Mouse (Mus musculus): ENCODE data around the gene Map3k20.
A peak's percentile ranks its signal among the peaks of the same experiment; 100 is the strongest.

The Map3k20 gene

DNA sequence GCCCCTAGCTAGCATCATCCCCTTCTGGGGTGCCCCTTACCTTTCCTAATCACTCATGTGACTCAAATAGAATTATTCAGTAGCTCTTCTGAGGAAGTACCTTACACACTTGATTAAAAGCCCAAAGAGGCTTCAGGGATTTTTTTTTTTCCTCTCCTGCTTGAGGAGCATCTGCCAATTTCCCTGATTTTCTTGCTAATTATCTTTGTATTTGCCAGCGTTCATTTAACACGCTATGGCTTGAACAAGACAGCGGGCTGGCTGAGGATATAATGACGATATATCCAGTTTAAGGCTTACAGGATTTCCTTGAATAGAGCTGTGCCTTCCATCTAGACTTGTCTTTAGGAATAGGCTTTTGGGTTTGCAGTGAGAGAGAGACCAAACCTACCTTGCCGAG, 91.5 kb downstream of the Map3k20 start:
- no peak for DNase-seq (ENCODE audit: low read depth, low spot score)

DNA sequence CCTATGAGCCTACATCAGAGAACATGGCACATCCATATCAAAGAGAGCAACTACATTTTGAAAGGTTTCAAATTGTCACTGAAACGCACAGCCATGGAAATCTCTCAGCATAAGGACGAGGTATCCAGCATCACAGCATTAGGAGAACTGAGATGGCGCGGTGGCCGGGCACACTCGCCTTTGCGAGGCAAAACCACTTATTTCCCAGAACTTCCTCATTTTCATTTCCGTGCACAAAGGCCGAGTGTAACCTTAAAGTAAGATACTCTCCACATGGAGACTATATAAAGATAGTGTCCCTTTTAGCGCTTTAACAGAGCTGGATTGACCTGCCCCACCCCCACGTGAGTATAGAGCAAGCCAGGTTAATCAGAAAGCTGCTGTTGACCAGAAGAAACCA, 94.0 kb downstream of the Map3k20 start:
- DNase-seq (ENCODE audit: low read depth, low spot score) = no peak

DNA sequence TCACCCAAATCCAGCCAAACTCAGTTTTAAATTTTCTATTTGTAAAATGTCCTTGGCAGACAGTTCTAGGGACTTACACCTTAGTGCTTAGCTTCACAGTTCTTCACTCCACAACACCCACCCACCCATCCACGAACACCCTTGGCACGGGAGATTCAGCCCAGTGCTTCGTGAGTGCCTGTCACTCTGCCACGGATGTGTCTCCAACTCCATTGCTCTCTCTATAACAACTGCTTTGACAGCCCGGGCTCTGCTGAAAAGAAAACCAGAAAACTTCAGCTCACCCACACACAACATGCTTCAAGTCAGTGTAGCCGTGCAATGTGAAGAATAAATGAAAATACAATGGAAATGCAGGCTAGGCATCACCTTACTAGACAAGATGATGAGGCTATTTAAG, 97.2 kb downstream of the Map3k20 start:
- DNase-seq (ENCODE audit: low read depth, low spot score) = no peak

DNA sequence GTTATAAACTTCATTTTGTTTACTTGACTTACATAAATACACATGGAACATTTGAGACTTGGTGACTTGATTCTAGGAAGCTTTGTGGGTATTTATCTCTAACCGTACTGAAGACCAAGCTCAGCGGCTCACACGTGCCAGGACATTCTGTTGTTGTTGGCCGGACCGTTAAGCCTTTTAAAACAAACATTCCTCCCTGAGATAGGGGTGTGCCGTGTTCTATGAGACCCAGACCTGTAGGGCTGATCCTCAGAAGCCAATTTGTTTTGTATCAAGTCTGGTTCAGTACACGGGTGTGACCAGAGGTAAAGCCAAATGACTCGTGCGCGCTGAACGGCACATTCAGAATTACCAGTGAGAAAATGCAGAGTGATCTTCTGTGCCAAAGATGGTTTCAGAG, 97.9 kb downstream of the Map3k20 start:
- DNase-seq (ENCODE audit: low read depth, low spot score) = no peak

DNA sequence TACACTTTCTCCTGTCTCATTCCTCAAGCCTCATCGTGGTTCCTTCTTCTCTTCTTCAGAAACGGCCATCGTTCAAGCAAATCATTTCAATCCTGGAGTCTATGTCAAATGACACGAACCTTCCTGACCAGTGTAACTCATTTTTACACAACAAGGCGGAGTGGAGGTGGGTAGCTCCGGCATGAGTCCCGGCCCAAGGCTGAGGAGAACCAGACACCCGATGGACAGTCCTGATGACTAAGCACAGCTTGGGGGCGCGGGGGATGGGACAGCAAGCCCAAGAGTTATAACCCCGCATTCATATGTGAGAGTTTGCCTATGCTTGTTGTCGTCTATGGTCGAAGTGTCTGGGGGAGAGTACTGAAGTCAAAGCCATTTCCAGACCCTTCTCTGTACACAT, 104.0 kb downstream of the Map3k20 start:
- DNase-seq (ENCODE audit: low read depth, low spot score) = no peak

DNA sequence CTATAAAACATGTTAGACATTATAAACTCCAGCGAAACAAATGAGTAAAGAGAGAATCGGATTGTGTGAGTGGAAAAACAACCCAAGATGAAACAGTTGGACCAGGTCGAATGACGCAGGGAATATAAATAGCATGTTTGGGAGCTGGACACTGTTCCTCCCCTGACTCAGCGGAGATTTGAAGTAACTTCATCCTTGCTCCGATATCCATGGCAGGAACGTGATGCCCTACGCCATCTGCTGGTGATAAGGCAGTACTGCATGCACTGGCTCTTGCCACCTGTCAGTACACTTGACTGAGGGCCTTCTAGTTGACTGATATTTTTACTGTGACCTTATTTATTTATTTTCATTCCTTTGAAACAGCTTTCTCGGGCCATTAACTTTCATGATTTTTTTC, 104.5 kb downstream of the Map3k20 start:
- DNase-seq (ENCODE audit: low read depth, low spot score) = peak; percentile 67

DNA sequence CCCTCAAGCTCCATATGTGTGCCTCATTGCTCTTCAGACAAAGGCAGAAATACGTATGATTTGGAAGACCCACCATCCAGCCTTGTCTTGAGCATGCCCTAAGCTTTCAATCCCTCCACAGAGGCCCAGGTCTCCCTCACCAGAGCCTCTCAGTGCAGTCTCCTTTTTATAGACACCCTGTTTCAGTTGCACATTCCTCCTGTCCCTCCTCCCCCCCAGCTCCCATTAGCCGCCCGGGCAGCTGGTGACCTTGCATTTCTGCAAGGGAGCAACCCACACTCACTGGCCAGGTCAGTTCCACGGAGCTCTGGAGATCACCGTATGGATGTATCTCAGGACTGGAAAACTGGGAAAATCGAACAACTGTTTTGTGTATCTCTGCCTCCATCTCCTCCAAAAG, 105.0 kb downstream of the Map3k20 start:
- DNase-seq (ENCODE audit: low read depth, low spot score) = no peak

DNA sequence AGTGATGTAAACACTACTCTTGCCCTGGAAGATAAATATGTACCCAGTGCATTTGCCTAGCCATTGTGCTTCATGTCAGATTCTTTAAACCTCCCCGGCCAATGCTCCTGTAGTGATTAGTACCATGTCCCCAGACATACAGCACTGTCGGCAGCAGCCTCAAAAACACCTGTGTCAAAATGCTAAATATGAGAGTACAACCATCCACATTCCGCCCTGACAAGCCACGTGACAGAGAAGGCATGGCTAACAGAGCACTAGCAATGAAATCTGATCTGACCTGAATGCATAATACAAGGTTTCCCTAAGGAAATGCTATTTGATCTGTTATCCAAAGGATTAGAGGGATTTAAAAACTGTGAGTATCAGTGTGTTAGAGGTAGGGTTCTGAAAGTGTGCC, 105.6 kb downstream of the Map3k20 start:
- DNase-seq (ENCODE audit: low read depth, low spot score) = no peak

DNA sequence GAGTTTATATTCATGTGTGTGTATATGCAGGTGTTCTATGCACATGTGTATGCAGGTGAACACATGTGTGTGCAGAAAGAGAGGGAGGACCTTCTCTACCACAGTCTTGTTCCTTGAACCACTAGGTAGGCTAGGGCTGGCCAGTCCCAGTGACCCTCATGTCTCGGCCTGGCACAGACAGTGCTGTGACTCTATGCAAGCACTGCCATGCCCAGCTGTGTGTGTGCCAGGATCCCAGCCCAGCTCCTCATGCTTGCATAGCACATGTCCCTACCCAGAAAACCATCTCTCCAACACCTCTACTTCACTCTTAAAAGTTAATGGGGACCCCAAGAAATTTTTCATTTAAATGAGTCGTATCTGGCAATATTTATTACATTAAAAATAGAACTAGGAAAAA, 106.3 kb downstream of the Map3k20 start:
- no peak for DNase-seq (ENCODE audit: low read depth, low spot score)

DNA sequence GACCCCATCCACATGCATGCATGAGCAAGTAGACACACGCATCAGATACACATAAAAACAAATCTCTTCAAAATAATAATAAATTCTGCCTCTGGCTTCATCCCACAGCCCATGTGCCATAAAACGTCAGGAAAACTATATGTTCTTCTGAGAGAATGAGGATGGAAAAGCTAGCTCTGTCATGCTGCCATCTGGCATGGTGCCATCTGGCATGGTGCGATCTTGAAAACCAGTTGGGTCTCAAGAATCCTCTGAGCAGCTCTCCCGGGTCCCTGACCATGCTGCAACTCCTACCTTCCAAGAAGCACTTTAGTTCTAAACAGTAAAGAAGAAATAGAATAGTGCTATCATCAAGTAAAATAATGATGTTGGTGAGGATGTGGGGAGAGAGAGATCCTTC, 106.9 kb downstream of the Map3k20 start:
- no peak for DNase-seq (ENCODE audit: low read depth, low spot score)

DNA sequence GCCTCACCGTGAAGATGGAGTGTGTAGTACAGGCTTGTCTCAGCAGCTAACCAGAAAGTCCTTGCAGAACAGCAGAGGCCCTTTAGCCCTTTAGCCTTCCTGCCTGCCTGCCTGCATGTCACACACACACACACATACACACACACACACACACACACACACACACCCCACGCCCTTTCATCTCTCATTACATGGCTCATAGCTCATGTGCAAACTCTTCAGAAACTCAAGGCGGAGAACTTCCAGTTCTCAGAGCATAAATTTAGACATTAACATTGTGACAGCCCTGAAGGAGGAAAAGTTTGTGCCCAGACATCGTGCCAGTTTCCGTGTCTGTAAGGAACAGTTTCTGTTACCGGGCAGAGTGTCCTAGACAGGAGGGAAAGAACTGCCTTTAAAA, 111.5 kb downstream of the Map3k20 start:
- no peak for DNase-seq (ENCODE audit: low read depth, low spot score)

DNA sequence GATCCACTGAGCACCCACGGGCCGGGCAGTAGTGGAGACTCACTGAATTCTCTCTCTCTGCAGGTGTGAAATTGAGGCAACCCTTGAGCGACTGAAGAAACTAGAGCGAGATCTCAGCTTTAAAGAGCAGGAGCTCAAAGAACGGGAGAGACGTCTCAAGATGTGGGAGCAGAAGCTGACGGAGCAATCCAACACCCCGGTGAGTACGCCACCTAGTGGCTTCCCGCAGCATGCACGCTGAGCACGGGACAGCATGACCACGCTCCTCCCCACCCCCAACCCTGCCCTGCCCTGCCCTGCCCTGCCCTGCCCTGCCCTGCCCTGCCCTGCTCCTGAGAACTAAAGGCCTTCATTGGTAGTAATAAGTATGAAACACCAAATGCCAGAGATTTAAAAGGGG, 112.8 kb downstream of the Map3k20 start:
- DNase-seq (ENCODE audit: low read depth, low spot score) = peak; percentile 45

DNA sequence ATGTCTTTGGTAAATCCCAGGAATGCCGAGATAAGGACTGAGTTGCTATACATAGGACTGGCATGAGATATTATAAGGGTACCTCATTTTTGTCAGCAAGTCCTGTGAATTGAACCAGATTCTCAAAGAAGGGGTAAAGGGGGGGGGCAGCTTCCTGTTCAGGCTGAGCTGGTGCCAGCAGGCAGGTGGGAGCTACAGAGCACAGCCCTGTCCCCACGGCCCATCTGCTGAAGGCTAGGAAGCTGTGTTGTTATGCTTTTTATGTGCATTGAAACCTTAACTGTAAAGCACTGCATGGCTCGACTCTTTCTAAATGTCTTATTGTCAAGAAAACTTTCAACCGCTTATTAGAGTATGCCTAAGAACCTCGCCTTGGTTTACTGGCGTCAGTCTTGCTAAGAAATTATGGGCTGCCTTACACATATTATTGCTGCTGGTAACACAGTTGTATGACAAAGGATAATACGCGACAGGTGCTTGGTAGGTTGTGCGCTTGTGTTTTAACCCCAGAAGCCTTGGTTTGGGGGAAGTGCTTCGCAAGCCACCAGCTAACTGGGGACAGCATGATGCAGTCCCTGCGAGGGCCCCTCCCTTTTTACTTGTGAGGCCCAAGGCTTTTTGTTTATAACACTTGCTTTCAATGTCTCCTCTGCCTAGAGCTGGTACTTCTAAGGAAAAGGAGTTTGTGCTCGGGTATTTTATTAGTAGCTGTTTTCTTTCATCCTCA, 114.2 kb downstream of the Map3k20 start:
- DNase-seq (ENCODE audit: low read depth, low spot score) = no peak

DNA sequence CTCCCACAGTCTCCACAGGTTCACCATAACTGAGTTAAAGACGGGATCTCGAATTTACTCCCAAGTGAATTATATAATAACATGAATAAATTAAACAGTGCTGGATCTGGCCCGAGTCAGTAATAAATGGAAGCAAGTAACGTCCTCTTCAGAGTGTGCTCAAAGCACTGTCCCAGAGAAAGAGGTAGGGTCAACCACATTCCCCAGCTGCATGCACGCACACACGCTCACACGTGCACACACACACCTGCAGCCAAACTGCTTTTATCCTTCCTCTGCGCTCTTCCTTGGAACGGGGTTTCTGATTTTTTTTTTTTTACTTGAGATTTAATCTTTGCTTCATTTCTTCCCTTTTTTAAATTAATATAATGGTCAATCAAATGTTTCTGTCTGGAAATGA, 115.9 kb downstream of the Map3k20 start:
- DNase-seq (ENCODE audit: low read depth, low spot score) = no peak

DNA sequence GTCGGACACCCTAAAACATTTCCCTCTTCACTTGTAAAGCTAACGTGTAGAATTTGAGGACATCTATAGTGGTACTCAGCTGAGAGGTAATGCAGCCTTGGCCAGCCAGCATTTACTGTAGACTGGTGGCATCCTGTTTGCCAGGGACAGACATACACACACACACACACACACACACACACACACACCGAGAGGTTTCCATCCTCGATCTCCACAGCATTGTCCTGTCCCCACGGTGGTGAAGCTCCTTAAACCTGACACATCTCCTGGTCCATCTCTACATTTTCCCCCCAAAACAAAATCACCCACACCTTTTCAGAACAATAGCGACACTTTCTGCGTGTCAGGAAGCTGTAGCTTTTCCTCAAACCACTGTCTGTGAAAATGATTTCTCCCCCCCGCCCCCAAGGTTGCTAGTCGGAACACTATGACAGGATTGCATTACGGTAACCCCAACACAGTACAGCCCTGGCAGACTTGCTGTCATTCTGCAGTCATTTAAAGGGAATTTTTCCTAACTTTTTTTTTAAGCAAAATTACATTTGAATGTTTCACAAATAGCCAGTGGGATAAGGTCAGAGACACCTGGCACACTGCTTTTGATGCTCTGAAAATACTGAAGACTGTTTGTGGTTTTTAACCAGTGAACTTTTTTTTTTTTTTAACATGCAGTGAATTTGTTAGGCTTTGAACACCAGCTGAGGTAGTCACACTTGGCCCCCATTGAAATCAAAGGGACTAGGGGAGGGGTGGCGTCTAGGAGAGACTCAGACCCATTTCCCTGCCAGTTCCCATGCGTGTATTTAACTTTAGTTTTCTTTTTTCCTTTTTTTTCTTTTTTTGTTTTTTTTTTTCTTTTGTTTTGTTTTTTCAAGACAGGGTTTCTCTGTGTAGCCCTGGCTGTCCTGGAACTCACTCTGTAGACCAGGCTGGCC, 120.5 kb downstream of the Map3k20 start:
- DNase-seq (ENCODE audit: low read depth, low spot score) = no peak

DNA sequence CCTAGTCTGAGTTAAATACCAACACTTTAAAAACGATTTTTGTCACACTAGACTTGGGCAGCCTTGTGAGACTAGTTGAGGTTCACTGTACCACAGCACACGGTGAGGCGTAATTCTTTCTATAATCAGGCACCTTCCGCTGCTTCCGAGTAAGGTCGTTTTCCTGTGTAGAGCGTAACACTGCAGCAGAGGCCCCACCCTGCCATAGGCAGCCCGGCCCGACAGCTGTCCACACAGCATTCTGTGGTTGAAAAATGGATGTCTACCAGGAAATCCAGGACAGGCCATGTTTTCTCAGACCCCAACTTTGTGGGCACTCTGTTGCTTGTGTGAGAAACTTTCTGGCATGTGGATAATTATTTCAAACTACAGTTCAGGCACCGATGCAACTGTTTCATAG, 121.3 kb downstream of the Map3k20 start:
- DNase-seq (ENCODE audit: low read depth, low spot score) = no peak

DNA sequence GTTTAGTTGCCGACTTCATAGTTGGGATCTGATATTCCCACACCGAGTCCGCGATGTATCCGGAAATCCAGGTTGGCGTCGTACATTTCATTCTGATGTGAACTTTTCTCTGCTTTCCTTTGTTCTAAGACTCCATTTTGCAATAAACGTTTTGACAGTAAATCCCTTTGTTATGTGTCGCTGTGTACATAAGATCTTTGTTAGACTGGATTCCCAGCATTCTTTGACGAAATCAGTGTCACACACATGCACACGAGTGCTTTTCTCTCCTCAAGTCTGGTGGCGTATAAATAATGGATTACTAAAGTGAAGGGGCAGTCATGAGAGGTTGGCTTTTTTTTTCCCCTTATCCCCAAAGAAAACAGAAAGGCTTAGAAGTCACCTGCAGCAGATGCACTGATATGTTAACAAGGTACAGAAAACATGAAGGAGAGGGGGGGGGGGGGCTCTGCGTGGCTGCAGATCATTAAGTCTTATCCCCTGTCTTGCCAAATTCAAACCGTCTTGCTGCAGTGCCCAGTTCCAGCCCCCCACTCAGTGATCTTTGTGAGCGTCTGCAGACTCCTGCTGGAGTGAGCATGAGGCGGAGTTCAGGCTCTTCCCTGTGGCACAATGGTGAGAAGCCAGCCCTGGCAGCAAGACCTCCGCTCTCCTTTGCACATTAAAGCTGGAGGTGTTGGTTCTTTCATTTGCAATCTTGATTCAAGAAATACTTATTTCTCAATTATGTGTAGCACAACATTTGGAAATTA, 122.1 kb downstream of the Map3k20 start:
- DNase-seq (ENCODE audit: low read depth, low spot score) = no peak

DNA sequence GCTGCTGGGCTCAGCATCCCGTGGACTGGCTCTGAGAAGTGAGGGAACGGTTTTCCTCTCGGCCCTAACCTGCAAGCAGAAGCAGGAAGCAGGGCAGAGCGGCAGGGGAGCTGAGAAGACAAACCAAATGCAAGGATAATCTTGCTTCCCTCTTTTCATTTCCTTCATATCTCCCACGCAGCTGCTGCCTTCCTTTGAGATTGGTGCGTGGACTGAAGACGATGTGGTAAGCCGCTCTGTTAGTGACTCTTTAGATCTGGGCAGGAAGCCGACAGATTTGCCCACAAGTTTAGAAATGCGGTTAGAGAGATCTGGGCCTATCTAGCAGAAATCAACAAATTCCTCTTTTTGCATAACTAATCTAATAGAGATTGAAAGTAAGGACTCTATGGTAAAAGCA, 124.5 kb downstream of the Map3k20 start:
- no peak for DNase-seq (ENCODE audit: low read depth, low spot score)

DNA sequence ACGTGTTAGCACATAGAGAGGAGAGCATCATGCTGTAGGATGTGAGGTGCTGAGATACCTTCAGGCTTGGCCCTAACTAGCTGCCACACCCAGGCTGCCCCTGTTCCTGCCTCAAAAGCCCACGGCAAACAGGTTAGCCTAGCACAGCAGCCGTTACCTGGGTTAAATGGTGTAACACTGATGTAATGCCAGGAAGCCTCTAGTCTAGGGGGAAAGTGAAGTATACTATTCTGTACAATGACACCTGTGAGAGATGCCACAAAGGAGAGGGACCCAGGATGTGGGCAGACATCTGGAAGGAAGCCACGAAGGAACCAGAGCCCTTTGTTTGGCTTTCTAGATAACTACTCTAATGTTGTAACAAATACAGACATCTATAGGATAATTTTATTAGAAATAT, 126.8 kb downstream of the Map3k20 start:
- no peak for DNase-seq (ENCODE audit: low read depth, low spot score)

DNA sequence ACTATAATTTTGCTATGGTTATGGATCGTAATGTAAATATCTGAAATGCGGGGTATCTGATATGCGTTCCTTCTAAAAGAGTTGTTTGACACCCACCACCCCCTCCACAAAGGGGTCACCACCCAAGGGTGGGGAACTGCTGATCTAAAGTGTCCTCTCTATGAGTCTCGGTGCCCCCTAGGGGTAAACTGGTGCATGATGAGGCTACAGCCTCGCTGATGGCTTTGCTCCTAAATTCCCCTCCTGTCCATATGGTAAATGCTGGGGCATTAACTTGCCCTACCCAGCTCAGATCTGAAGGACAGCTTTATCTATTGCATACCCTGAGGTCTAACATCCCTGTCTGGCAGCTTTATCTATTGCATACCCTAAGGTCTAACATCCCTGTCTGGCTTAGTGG, 130.0 kb downstream of the Map3k20 start:
- peak; percentile 23 for DNase-seq (ENCODE audit: low read depth, low spot score)

DNA sequence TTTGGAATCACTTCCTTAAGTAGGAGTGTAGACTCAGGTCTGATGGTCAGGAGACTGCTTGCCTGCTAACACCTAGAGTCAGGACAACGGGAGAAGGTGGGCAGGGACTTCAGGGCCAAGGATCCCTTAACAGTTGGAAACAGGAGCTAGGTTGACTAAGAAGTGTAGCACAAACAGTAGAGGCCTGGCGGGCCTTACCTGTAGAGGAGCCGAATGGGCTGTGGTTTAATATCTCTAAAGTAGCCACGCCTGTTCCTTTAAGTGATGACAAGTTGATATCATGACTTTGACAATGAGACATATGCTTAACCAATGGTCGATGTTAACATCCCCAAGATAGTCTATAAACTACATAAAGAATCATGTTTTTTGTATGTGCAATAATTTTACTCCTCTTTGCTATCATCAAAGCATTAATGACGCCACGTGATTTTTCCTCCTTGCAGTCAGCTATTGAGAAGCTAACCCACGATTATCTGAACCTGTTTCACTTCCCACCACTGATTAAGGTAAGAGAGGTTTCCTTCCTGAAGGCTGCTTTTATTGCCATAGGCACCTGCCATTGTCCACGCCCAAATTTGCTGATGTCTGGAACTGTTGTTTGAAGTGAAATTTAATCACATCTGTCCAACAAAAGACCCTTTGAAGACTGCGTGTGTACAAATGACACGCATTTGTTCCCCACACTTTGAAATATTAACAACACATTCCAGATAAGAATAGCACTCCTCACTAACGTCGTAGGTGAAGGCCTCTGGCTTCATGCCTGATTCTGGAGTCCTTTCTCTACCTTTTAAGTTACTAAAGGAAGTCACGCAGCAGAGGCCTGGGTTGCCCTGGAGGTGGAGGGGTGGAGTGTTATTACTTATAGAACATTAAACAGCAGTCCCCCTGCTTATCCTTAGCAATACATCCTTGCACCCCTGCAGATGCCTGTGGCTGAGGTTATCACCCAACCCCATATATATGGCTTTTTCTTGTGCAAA, 131.0 kb downstream of the Map3k20 start:
- no peak for DNase-seq (ENCODE audit: low read depth, low spot score)

Measured in A20 (cell line).